Mouse (Mus musculus) embryonic facial prominence, embryonic 15.5 days (tissue): ENCODE results near the gene Dclk1. TPM values are rescaled to one million over a fixed set of nuclear protein-coding genes. Genes with fewer than 3 reads are reported as not detected.

Experiments used
- ATAC-seq: fragments of 200-750 bp; cut with Nextera tagmentation; 2 replicates; pipeline ENCODE4 v1.8.0; 2017; ENCODE audit warnings: low read depth, moderate TSS enrichment; ENCODE audit not compliant: insufficient number of reproducible peaks, low FRiP score, low TSS enrichment
- H3K27ac ChIP-seq: fragments of 300-500 bp; sonication (generic); replicated peaks from 2 replicates; pipeline ENCODE4 v1.5.1; 2015; ENCODE audit warnings: mild to moderate bottlenecking, inconsistent platforms
- H3K27me3 ChIP-seq: fragments of 300-500 bp; sonication (generic); 2 replicates; pipeline ENCODE4 v1.6.1; 2015; ENCODE audit warnings: inconsistent platforms
- H3K36me3 ChIP-seq: fragments of 300-500 bp; sonication (generic); 2 replicates; pipeline ENCODE4 v1.6.1; 2015; ENCODE audit warnings: mild to moderate bottlenecking, inconsistent platforms
- H3K4me1 ChIP-seq: fragments of 300-500 bp; sonication (generic); 2 replicates; pipeline ENCODE4 v1.6.1; 2015; ENCODE audit warnings: inconsistent platforms
- H3K4me2 ChIP-seq: fragments of 300-500 bp; sonication (generic); replicated peaks from 2 replicates; pipeline ENCODE4 v1.6.1; 2015; ENCODE audit warnings: mild to moderate bottlenecking, inconsistent platforms
- H3K4me3 ChIP-seq: fragments of 300-500 bp; sonication (generic); replicated peaks from 2 replicates; pipeline ENCODE4 v1.5.1; 2015; ENCODE audit warnings: mild to moderate bottlenecking, inconsistent platforms
- H3K9ac ChIP-seq: fragments of 300-500 bp; sonication (generic); 2 replicates; pipeline ENCODE4 v1.6.1; 2015; ENCODE audit warnings: inconsistent platforms
- H3K9me3 ChIP-seq: fragments of 300-500 bp; sonication (generic); replicated peaks from 2 replicates; pipeline ENCODE4 v1.6.1; 2016; ENCODE audit warnings: inconsistent platforms
- WGBS: fragments of 180-500 bp; shearing (Covaris S2); methylation state at CpG from one replicate; pipeline ENCODE4 v1.1.7; 2015; 5-methylcytosine and 5-hydroxymethylcytosine counted together
- polyA plus RNA-seq: library from polyadenylated mRNA; unstranded; fragments of >200 nt; fragmentation: Nextera tagmentation; extraction: Ambion mirVana; gene quantifications from 2 replicates; pipeline ENCODE4 v1.2.1, GENCODE M21; 2015

Dclk1 gene
- polyA plus RNA-seq, 1 experiment from 2014 or later = 64.6 TPM

- Histone ChIP-seq H3K4me3 (no peak overlapping the region), H3K27ac (no peak overlapping the region), H3K4me1 (peaks cover 5% of the 10 kb centered on the region; the same call in 1 of the 2 replicates), H3K36me3 (no peaks in the 10 kb centered on the region), H3K27me3 (no peaks in the 10 kb centered on the region), H3K4me2 (no peak overlapping the region), H3K9ac (no peak overlapping the region), H3K9me3 (no peaks in the 10 kb centered on the region)
- no peak for ATAC-seq
- 78% methylated on average over 2 of the region's 2 CpGs for WGBS
These were observed 19.7 kb upstream of the Dclk1 start for GRCm38 (mm10) chr3:55222502-55222901.

DNA sequence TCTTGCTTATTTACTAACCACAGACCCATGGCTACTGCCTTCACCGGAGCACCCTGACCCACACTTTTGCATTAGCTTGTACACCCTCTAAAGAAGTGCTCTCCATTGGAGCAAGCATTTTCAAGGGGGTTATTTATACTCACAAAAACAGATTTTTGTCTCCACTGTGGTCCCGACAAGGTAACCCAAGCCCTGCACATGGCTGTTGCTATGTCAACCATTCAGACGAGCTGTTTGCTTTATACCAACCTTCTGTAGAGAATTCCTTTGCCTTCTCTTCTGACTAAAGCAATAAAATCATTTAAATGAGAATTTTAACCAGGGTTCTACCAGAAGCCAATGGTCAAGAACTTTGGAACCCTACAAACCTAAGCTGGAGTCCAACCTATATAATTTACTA is 18.3 kb upstream of the Dclk1 start:
- H3K27ac ChIP-seq = no peak overlapping the region
- peaks cover 5% of the 10 kb centered on the region; the same call in 1 of the 2 replicates for H3K4me1 ChIP-seq
- H3K27me3 ChIP-seq = no peaks in the 10 kb centered on the region
- no peak for ATAC-seq
- H3K36me3 ChIP-seq = no peaks in the 10 kb centered on the region
- no peak overlapping the region for H3K4me2 ChIP-seq
- no peak overlapping the region for H3K4me3 ChIP-seq
- 68% methylated on average over 3 of the region's 3 CpGs for WGBS
- H3K9me3 ChIP-seq = no peaks in the 10 kb centered on the region
- H3K9ac ChIP-seq = no peak overlapping the region

GRCm38 (mm10) chr3:55226501-55227213 is 15.5 kb upstream of the Dclk1 start:
- WGBS = 14% methylated on average over 18 of the region's 18 CpGs
- Histone ChIP-seq H3K9ac (no peak overlapping the region), H3K27me3 (no peaks in the 10 kb centered on the region), H3K4me3 (no peak overlapping the region), H3K36me3 (no peaks in the 10 kb centered on the region), H3K4me2 (peak overlapping the region; percentile 28; the same call in 1 of the 2 replicates), H3K27ac (0 out of 2 replicates have a peak overlapping the region, but pooled peaks have one; percentile 2), H3K4me1 (peaks cover 5% of the 10 kb centered on the region; the same call in 1 of the 2 replicates), H3K9me3 (no peaks in the 10 kb centered on the region)
- ATAC-seq = peak; percentile 85

GRCm38 (mm10) chr3:55227214-55227581 is 15.0 kb upstream of the Dclk1 start:
- Histone ChIP-seq H3K4me1 (peaks cover 5% of the 10 kb centered on the region; the same call in 1 of the 2 replicates), H3K27me3 (no peaks in the 10 kb centered on the region), H3K36me3 (no peaks in the 10 kb centered on the region), H3K9ac (no peak overlapping the region), H3K4me2 (0 out of 2 replicates have a peak overlapping the region, but pooled peaks have one; percentile 28), H3K9me3 (no peaks in the 10 kb centered on the region), H3K4me3 (no peak overlapping the region), H3K27ac (no peak overlapping the region)
- ATAC-seq = no peak
- WGBS = 15% methylated on average over 4 of the region's 4 CpGs

DNA sequence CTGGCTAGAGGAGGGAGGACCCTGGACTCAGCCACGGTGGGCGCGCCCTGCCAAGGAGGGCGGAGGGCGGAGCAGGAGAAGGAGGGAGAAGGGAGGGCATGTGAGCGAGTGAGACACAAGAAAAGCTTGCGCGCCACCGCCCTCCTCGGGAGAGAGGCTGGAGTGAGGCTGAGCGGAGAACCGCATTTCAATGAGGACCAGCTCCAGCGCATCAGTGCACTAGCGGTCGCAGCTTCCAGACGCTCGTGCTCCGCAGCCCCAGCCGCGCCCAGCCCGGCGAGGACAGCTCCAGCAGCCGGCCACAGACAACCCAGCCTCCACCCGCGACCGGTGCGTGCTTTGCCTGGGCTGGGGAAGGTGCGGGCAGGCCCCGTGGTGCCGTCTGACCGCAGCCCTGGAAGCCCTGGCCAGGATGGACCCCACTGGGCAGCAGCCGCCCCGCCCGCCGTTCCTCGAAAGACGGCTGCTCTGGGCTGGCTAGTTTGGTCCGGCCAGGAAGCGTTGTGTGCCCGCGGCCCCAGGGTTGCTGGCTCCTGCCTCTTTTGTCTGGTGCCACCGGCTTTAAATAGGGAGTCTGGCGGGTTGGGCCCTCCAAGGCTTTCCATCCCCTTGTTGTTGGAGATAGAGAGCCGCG is 375 bp downstream of the Dclk1 start:
- H3K4me1 ChIP-seq = peaks cover 15% of the 10 kb centered on the region
- peak overlapping the region; percentile 51 for H3K9ac ChIP-seq
- H3K36me3 ChIP-seq = no peaks in the 10 kb centered on the region
- H3K9me3 ChIP-seq = no peaks in the 10 kb centered on the region
- H3K4me3 ChIP-seq = peak overlapping the region; percentile 63
- WGBS = under 1% methylated on average over 45 of the region's 45 CpGs
- H3K27me3 ChIP-seq = peaks cover 7% of the 10 kb centered on the region; the same call in 1 of the 2 replicates
- H3K27ac ChIP-seq = peak overlapping the region; percentile 82
- peak; percentile 90 for ATAC-seq
- H3K4me2 ChIP-seq = peak overlapping the region; percentile 92

DNA sequence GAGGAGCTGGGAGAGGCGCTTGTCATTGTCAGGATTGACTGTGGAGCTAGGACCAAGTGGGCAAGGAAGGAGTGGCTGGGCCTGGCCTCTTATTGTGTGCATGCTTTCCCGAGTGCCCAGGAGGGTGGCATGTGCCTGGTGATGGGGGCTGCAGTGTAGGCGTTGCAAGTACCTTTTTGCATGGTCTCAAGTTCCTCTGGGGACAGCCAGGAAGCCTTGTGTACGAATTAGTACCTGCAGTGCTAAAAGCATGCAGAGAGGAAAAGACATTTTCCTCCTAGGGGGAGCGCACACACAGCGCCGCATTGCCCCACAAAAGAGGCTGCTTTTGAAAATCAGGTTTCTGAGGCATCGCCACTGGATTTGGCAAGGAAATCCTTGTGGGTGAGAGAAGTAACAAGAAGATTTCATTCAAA is 900 bp downstream of the Dclk1 start:
- H3K27me3 ChIP-seq = peaks cover 7% of the 10 kb centered on the region; the same call in 1 of the 2 replicates
- no peaks in the 10 kb centered on the region for H3K36me3 ChIP-seq
- peak overlapping the region; percentile 82 for H3K27ac ChIP-seq
- peak; percentile 21 for ATAC-seq
- H3K4me2 ChIP-seq = peak overlapping the region; percentile 92
- peaks cover 15% of the 10 kb centered on the region for H3K4me1 ChIP-seq
- peak overlapping the region; percentile 63 for H3K4me3 ChIP-seq
- WGBS = 1% methylated on average over 8 of the region's 8 CpGs
- no peaks in the 10 kb centered on the region for H3K9me3 ChIP-seq
- peak overlapping the region; percentile 51 for H3K9ac ChIP-seq

GRCm38 (mm10) chr3:55244087-55244486 is 1.9 kb downstream of the Dclk1 start:
- H3K36me3 ChIP-seq = no peaks in the 10 kb centered on the region
- H3K9ac ChIP-seq = no peak overlapping the region
- WGBS = 40% methylated on average over 6 of the region's 6 CpGs
- peak overlapping the region; percentile 63; the same call in 1 of the 2 replicates for H3K4me3 ChIP-seq
- H3K27me3 ChIP-seq = peaks cover 7% of the 10 kb centered on the region; the same call in 1 of the 2 replicates
- ATAC-seq = no peak
- H3K4me1 ChIP-seq = peaks cover 15% of the 10 kb centered on the region
- H3K4me2 ChIP-seq = 0 out of 2 replicates have a peak overlapping the region, but pooled peaks have one; percentile 92
- no peak overlapping the region for H3K27ac ChIP-seq
- no peaks in the 10 kb centered on the region for H3K9me3 ChIP-seq

DNA sequence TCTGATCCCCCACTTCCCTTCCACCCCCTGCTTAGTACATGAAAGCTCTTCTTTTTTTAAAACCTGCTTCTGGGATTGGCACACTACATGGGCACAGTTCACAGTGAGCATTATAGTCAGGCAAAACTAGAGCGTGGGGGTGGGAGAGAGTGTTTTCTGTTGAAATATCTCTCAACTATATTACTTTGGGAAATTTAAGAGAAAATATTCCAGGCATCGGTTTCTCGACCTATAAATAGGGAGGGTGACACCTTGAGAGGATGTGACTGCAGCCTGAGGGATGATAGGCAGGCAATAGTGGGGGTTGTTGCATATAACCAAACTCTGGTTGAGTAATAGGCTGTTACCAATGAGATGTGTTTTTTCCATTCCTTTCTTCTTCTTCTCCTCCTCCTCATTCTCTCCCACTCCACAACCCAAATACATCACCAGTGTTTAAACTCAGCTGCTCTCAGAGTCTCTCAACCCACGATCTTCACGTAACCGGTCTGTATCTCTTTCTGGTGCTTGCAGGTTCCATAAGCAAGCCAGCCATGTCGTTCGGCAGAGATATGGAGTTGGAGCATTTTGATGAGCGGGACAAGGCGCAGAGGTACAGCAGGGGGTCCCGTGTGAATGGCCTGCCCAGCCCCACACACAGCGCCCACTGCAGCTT is 4.6 kb downstream of the Dclk1 start:
- Histone ChIP-seq H3K36me3 (no peaks in the 10 kb centered on the region), H3K4me2 (no peak overlapping the region), H3K9ac (no peak overlapping the region), H3K4me1 (peaks cover 15% of the 10 kb centered on the region), H3K4me3 (no peak overlapping the region), H3K9me3 (no peaks in the 10 kb centered on the region), H3K27ac (no peak overlapping the region), H3K27me3 (peaks cover 7% of the 10 kb centered on the region; the same call in 1 of the 2 replicates)
- ATAC-seq = no peak
- 89% methylated on average over 12 of the region's 12 CpGs for WGBS

GRCm38 (mm10) chr3:55248048-55248447 is 5.9 kb downstream of the Dclk1 start:
- Histone ChIP-seq H3K9me3 (no peaks in the 10 kb centered on the region), H3K4me1 (peaks cover 5% of the 10 kb centered on the region; the same call in 1 of the 2 replicates)
- 73% methylated on average over 3 of the region's 3 CpGs for WGBS

DNA sequence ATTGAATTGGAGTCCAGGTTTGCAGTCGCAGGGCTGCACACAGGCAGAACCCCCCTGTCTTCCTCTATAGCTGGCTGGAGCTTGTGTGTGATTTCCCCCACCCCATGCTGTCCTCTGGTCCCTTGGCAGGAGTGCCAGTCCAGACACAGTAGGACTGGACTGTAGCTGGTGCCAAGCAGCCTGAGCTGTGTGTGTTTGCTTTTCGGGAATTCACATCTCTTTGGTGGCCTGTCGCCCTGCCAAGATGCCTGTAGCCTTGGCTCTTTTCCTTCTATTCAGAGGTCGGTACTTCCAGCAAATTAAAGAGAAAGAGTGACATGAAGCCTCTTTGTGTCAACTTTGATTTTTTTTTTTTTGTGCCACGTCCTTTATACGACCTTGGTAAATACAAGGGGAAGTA is 6.3 kb downstream of the Dclk1 start:
- H3K27ac ChIP-seq = no peak overlapping the region
- 70% methylated on average over 6 of the region's 6 CpGs for WGBS
- no peaks in the 10 kb centered on the region for H3K9me3 ChIP-seq
- H3K27me3 ChIP-seq = no peaks in the 10 kb centered on the region
- no peak for ATAC-seq
- no peak overlapping the region for H3K4me3 ChIP-seq
- no peaks in the 10 kb centered on the region for H3K36me3 ChIP-seq
- H3K9ac ChIP-seq = no peak overlapping the region
- no peak overlapping the region for H3K4me2 ChIP-seq
- H3K4me1 ChIP-seq = peaks cover 1% of the 10 kb centered on the region; the same call in 1 of the 2 replicates

More at GRCm38 (mm10) chr3:55248048-55248447, 5.9 kb downstream of the Dclk1 start:
- Histone ChIP-seq H3K9ac (no peak overlapping the region), H3K36me3 (no peaks in the 10 kb centered on the region), H3K27ac (no peak overlapping the region), H3K4me2 (no peak overlapping the region), H3K27me3 (no peaks in the 10 kb centered on the region), H3K4me3 (no peak overlapping the region)
- ATAC-seq = no peak

DNA sequence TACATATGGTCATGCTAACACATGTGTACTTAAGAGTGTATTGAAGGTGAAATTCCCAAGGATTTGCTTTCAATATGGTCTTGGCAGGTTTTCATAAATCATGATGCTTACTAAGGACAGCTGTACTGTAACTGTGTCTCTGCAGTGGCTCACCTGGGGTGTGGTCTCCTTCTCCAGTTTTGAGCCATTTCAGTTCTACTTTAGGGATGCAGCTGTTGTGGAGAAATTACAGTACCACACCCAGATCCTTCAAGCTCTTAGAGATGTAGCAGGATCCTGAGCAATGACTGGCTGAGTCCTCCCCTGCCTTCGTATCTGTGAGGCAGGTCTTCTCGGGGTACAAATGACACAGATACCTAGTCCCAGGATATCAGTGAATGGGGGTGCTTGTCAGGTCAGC is 8.5 kb downstream of the Dclk1 start:
- no peak overlapping the region for H3K9ac ChIP-seq
- no peak for ATAC-seq
- WGBS = 82% methylated on average over 2 of the region's 2 CpGs
- no peaks in the 10 kb centered on the region for H3K9me3 ChIP-seq
- H3K36me3 ChIP-seq = no peaks in the 10 kb centered on the region
- no peak overlapping the region for H3K27ac ChIP-seq
- no peaks in the 10 kb centered on the region for H3K27me3 ChIP-seq
- H3K4me2 ChIP-seq = no peak overlapping the region
- H3K4me1 ChIP-seq = no peaks in the 10 kb centered on the region
- H3K4me3 ChIP-seq = no peak overlapping the region
